Mouse (Mus musculus) stomach, embryonic 15.5 days (tissue): ENCODE data around the gene Clec2l. TPM values are rescaled to one million over a fixed set of nuclear protein-coding genes. Genes with fewer than 3 reads are reported as not detected.
A peak's percentile ranks its signal among the peaks of the same experiment; 100 is the strongest.

Source experiments
- ATAC-seq: fragments of 200-750 bp; cut with Nextera tagmentation; 2 replicates; pipeline ENCODE4 v1.8.0; 2017; ENCODE audit warnings: low read depth, moderate number of reproducible peaks, moderate TSS enrichment; ENCODE audit not compliant: insufficient read depth, low FRiP score
- H3K27ac ChIP-seq: fragments of 300-500 bp; sonication (generic); 2 replicates; pipeline ENCODE4 v1.5.1; 2015; ENCODE audit warnings: mild to moderate bottlenecking, inconsistent platforms
- H3K27me3 ChIP-seq: fragments of 300-500 bp; sonication (generic); replicated peaks from 2 replicates; pipeline ENCODE4 v1.6.1; 2015; ENCODE audit warnings: inconsistent platforms
- H3K36me3 ChIP-seq: fragments of 300-500 bp; sonication (generic); 2 replicates; pipeline ENCODE4 v1.6.1; 2015; ENCODE audit warnings: inconsistent platforms
- H3K4me1 ChIP-seq: fragments of 300-500 bp; sonication (generic); 2 replicates; pipeline ENCODE4 v1.6.1; 2015; ENCODE audit warnings: inconsistent platforms
- H3K4me2 ChIP-seq: fragments of 300-500 bp; sonication (generic); 2 replicates; pipeline ENCODE4 v1.6.1; 2015; ENCODE audit warnings: mild to moderate bottlenecking, inconsistent platforms
- H3K4me3 ChIP-seq: fragments of 300-500 bp; sonication (generic); replicated peaks from 2 replicates; pipeline ENCODE4 v1.5.1; 2015; ENCODE audit warnings: inconsistent platforms
- H3K9ac ChIP-seq: fragments of 300-500 bp; sonication (generic); 2 replicates; pipeline ENCODE4 v1.6.1; 2015; ENCODE audit warnings: inconsistent platforms
- H3K9me3 ChIP-seq: fragments of 300-500 bp; sonication (generic); 2 replicates; pipeline ENCODE4 v1.6.1; 2016; ENCODE audit warnings: inconsistent platforms
- WGBS: fragments of 180-500 bp; shearing (Covaris S2); methylation state at CpG from one replicate; pipeline ENCODE4 v1.1.7; 2015; 5-methylcytosine and 5-hydroxymethylcytosine counted together
- polyA plus RNA-seq: library from polyadenylated mRNA; unstranded; fragments of >200 nt; fragmentation: Nextera tagmentation; extraction: Ambion mirVana; gene quantifications from 2 replicates; pipeline ENCODE4 v1.2.1, GENCODE M21; 2015

The Clec2l gene
- polyA plus RNA-seq, 1 experiment from 2014 or later: 3.4 TPM

- Histone ChIP-seq H3K9ac (no peak overlapping the region), H3K36me3 (no peaks in the 10 kb centered on the region), H3K4me1 (no peaks in the 10 kb centered on the region), H3K4me2 (no peak overlapping the region), H3K27ac (no peak overlapping the region), H3K9me3 (no peaks in the 10 kb centered on the region), H3K27me3 (no peaks in the 10 kb centered on the region), H3K4me3 (no peak overlapping the region)
- ATAC-seq: no peak
- WGBS: 83% methylated on average over 3 of the region's 3 CpGs
Measured at GRCm38 (mm10) chr6:38672011-38672410, 9.1 kb downstream of the Clec2l start.

GRCm38 (mm10) chr6:38676217-38676616 is 13.3 kb downstream of the Clec2l start:
- no peak for ATAC-seq

GRCm38 (mm10) chr6:38676723-38677122 is 13.9 kb downstream of the Clec2l start:
- Histone ChIP-seq H3K9ac (no peak overlapping the region), H3K9me3 (no peaks in the 10 kb centered on the region), H3K4me3 (no peak overlapping the region), H3K4me1 (no peaks in the 10 kb centered on the region), H3K4me2 (no peak overlapping the region), H3K27ac (no peak overlapping the region), H3K36me3 (no peaks in the 10 kb centered on the region), H3K27me3 (no peaks in the 10 kb centered on the region)
- WGBS: 77% methylated on average over 14 of the region's 14 CpGs
- no peak for ATAC-seq

More at GRCm38 (mm10) chr6:38676217-38676616, 13.3 kb downstream of the Clec2l start:
- no peaks in the 10 kb centered on the region for H3K9me3 ChIP-seq
- H3K36me3 ChIP-seq: no peaks in the 10 kb centered on the region
- no peak overlapping the region for H3K4me3 ChIP-seq
- H3K9ac ChIP-seq: no peak overlapping the region
- no peak overlapping the region for H3K4me2 ChIP-seq
- no peaks in the 10 kb centered on the region for H3K4me1 ChIP-seq
- H3K27ac ChIP-seq: no peak overlapping the region
- WGBS: 68% methylated on average over 6 of the region's 6 CpGs
- no peaks in the 10 kb centered on the region for H3K27me3 ChIP-seq

- no peaks in the 10 kb centered on the region for H3K27me3 ChIP-seq
- H3K4me1 ChIP-seq: no peaks in the 10 kb centered on the region
- 69% methylated on average over 9 of the region's 9 CpGs for WGBS
- H3K36me3 ChIP-seq: no peaks in the 10 kb centered on the region
- no peak overlapping the region for H3K4me3 ChIP-seq
- no peak for ATAC-seq
- H3K9ac ChIP-seq: no peak overlapping the region
- no peak overlapping the region for H3K4me2 ChIP-seq
- H3K9me3 ChIP-seq: no peaks in the 10 kb centered on the region
- H3K27ac ChIP-seq: no peak overlapping the region
Measured at GRCm38 (mm10) chr6:38677629-38678028, 14.8 kb downstream of the Clec2l start.

- WGBS: 62% methylated on average over 2 of the region's 2 CpGs
- H3K36me3 ChIP-seq: no peaks in the 10 kb centered on the region; the same call in 1 of the 2 replicates
- no peaks in the 10 kb centered on the region for H3K4me1 ChIP-seq
- ATAC-seq: no peak
- no peaks in the 10 kb centered on the region for H3K9me3 ChIP-seq
- no peaks in the 10 kb centered on the region for H3K27me3 ChIP-seq
- H3K27ac ChIP-seq: no peak overlapping the region
- H3K9ac ChIP-seq: no peak overlapping the region
- H3K4me2 ChIP-seq: no peak overlapping the region
- H3K4me3 ChIP-seq: no peak overlapping the region
Measured at GRCm38 (mm10) chr6:38682532-38682931, 19.7 kb downstream of the Clec2l start.

GRCm38 (mm10) chr6:38687216-38687615 is 24.3 kb downstream of the Clec2l start:
- H3K36me3 ChIP-seq: no peaks in the 10 kb centered on the region; the same call in 1 of the 2 replicates
- H3K9ac ChIP-seq: no peak overlapping the region
- WGBS: 71% methylated on average over 11 of the region's 11 CpGs
- H3K4me1 ChIP-seq: no peaks in the 10 kb centered on the region
- no peak for ATAC-seq
- H3K9me3 ChIP-seq: no peaks in the 10 kb centered on the region
- H3K27me3 ChIP-seq: no peaks in the 10 kb centered on the region
- H3K4me3 ChIP-seq: no peak overlapping the region
- H3K27ac ChIP-seq: no peak overlapping the region
- H3K4me2 ChIP-seq: no peak overlapping the region

- 90% methylated on average over 10 of the region's 10 CpGs for WGBS
- Histone ChIP-seq H3K9ac (no peak overlapping the region), H3K4me1 (no peaks in the 10 kb centered on the region), H3K27ac (no peak overlapping the region), H3K9me3 (no peaks in the 10 kb centered on the region), H3K36me3 (no peaks in the 10 kb centered on the region; the same call in 1 of the 2 replicates), H3K4me3 (no peak overlapping the region), H3K4me2 (no peak overlapping the region), H3K27me3 (no peaks in the 10 kb centered on the region)
- ATAC-seq: no peak
Measured at GRCm38 (mm10) chr6:38688841-38689240, 26.0 kb downstream of the Clec2l start.

- Histone ChIP-seq H3K4me3 (no peak overlapping the region), H3K4me2 (no peak overlapping the region), H3K9ac (no peak overlapping the region), H3K27me3 (no peaks in the 10 kb centered on the region), H3K4me1 (no peaks in the 10 kb centered on the region), H3K9me3 (no peaks in the 10 kb centered on the region), H3K27ac (no peak overlapping the region), H3K36me3 (peaks cover 3% of the 10 kb centered on the region; the same call in 1 of the 2 replicates)
- no peak for ATAC-seq
- WGBS: 86% methylated on average over 4 of the region's 4 CpGs
Measured at GRCm38 (mm10) chr6:38690615-38691014, 27.7 kb downstream of the Clec2l start.

- H3K36me3 ChIP-seq: peaks cover 5% of the 10 kb centered on the region; the same call in 1 of the 2 replicates
- no peak for ATAC-seq
- 85% methylated on average over 5 of the region's 5 CpGs for WGBS
- no peak overlapping the region for H3K9ac ChIP-seq
- H3K4me2 ChIP-seq: no peak overlapping the region
- no peak overlapping the region for H3K27ac ChIP-seq
- no peaks in the 10 kb centered on the region for H3K4me1 ChIP-seq
- no peak overlapping the region for H3K4me3 ChIP-seq
- no peaks in the 10 kb centered on the region for H3K27me3 ChIP-seq
- H3K9me3 ChIP-seq: no peaks in the 10 kb centered on the region
Measured at GRCm38 (mm10) chr6:38691052-38691451, 28.2 kb downstream of the Clec2l start.

- no peak overlapping the region for H3K4me2 ChIP-seq
- H3K27ac ChIP-seq: no peak overlapping the region
- WGBS: 82% methylated on average over 6 of the region's 6 CpGs
- peaks cover 16% of the 10 kb centered on the region; the same call in 1 of the 2 replicates for H3K36me3 ChIP-seq
- no peaks in the 10 kb centered on the region for H3K27me3 ChIP-seq
- no peak overlapping the region for H3K4me3 ChIP-seq
- H3K9me3 ChIP-seq: no peaks in the 10 kb centered on the region
- ATAC-seq: no peak
- H3K4me1 ChIP-seq: no peaks in the 10 kb centered on the region
- H3K9ac ChIP-seq: no peak overlapping the region
Measured at GRCm38 (mm10) chr6:38692556-38692955, 29.7 kb downstream of the Clec2l start.

GRCm38 (mm10) chr6:38695380-38696054 is 32.6 kb downstream of the Clec2l start:
- H3K4me1 ChIP-seq: peaks cover 4% of the 10 kb centered on the region
- H3K9ac ChIP-seq: no peak overlapping the region
- 29% methylated on average over 9 of the region's 9 CpGs for WGBS
- no peak overlapping the region for H3K4me2 ChIP-seq
- H3K27ac ChIP-seq: no peak overlapping the region
- no peaks in the 10 kb centered on the region for H3K9me3 ChIP-seq
- no peaks in the 10 kb centered on the region for H3K27me3 ChIP-seq
- no peak overlapping the region for H3K4me3 ChIP-seq
- peaks cover 32% of the 10 kb centered on the region for H3K36me3 ChIP-seq
- peak; percentile 23; the same call in 1 of the 2 replicates for ATAC-seq

GRCm38 (mm10) chr6:38696570-38696969 is 33.7 kb downstream of the Clec2l start:
- Histone ChIP-seq H3K36me3 (peaks cover 32% of the 10 kb centered on the region), H3K27ac (no peak overlapping the region), H3K9me3 (no peaks in the 10 kb centered on the region), H3K4me3 (no peak overlapping the region), H3K27me3 (no peaks in the 10 kb centered on the region), H3K4me2 (no peak overlapping the region), H3K4me1 (peaks cover 4% of the 10 kb centered on the region), H3K9ac (no peak overlapping the region)
- WGBS: 92% methylated on average over 9 of the region's 9 CpGs
- ATAC-seq: no peak
